Mouse (Mus musculus): ENCODE measurements at regions not wholly inside any gene's neighbourhood (a gene's known extent, or its start where the extent isn't known, plus 50 kb on each side); places are given as distances from the start of the nearest gene placed in this dataset.
A peak's percentile ranks its signal among the peaks of the same experiment; 100 is the strongest.

DNA sequence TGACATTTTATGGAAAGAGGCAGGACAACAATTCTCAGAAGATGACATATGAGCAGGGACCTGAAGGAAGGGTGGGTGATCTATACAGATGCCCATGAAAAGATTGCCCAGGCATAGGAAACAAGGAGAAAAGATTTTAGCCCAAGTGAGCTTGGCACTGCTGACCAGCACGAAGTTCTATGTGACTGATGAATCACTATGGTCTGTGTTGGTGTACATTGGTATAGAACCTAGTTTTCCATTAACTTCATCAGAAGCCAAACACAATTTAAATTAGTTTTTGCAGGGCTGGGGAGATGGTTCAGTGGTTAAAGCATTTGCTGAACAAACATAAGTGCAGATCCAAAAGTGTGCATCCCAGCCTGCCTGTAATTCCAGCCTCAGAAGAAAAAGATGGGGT, 847.2 kb downstream of the Diaph3 start:
- no peak for TF ChIP-seq CTCF (IDR thresholded peaks at IDR 0.05)
- Histone ChIP-seq H3K27ac (no peak overlapping the region), H3K4me3 (no peak overlapping the region)
- no peak for DNase-seq (ENCODE audit: extremely low spot score in 1 of 2, low spot score in 2 of 2)
- intact Hi-C loops (cut with DNase I) = no loop called here

DNA sequence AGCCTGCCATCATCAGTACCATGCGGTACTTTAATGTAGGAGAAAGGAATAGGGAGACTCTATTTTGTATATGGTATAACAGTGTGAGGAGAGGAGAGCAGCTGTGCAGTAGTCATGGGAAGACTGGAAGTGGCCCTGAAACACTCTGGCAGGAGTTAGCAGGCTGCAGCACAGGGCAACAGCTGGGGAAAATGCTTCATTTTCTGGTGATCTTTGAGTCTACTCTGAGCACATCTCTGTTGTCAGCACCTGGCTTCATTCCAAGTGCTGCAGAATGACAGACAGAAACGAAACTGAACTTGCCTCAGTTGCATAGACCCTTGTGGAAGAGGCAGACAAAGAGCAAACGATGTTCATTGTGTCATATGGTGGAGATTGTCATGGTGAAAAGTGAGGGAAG, 847.7 kb downstream of the Diaph3 start:
- H3K27ac ChIP-seq = no peak overlapping the region
- no peak overlapping the region for H3K4me3 ChIP-seq
- intact Hi-C loops (cut with DNase I) = no loop called here
- no peak for TF ChIP-seq CTCF (IDR thresholded peaks at IDR 0.05)
- DNase-seq (ENCODE audit: extremely low spot score in 1 of 2, low spot score in 2 of 2) = no peak

DNA sequence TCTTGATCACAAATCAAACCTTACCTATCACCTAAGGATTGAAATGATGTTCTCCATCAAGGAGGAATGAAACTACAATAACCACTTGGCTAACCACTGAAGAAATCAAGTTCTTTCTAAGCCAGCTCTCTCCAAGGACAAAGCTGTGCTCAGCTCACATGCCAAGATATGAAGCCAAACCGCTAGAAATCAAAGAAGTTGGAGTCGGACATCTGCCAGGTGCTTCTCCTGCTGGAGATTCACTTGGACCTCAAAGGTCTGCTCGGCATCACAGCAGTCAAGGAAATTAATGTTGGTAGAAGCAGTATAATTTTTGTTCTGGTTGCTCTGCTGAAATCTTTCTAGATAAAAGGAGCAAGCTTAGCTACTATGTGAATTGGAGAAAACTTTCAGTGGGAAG, 850.5 kb downstream of the Diaph3 start:
- intact Hi-C loops (cut with DNase I) = no loop called here
- Histone ChIP-seq H3K27ac (no peak overlapping the region), H3K4me3 (no peak overlapping the region)
- no peak for TF ChIP-seq CTCF (IDR thresholded peaks at IDR 0.05)
- DNase-seq (ENCODE audit: extremely low spot score in 1 of 2, low spot score in 2 of 2) = no peak

DNA sequence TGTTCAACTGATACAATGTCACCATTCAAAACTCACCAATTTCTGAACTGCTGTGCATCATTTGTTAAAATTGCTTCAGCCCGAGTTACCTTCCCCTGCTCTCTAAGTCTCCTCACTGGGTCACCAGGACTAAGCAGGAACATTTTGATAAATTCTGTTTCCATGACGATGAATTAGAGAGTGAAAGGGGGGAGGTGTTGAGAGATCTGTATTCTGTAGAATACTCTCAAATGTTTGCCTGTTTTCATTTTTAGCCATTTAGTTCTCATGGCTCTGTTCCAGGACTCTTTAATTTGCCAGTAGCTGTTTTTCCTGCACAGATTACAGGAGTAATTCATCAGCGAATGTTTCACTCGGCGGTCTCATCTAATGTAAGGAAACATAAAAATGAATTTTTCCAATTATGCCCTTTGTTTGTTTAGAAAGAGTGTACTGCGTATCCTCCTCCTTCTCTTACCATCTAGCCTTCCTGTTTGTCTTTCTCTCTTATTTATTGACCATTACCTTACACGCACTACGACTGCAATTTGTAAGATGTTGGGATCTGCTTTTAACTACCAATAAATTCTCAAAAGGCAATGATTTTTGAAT, 879.3 kb downstream of the Diaph3 start:
- Histone ChIP-seq H3K27ac (no peak overlapping the region), H3K4me3 (no peak overlapping the region)
- intact Hi-C loops (cut with DNase I) = no loop called here
- DNase-seq (ENCODE audit: extremely low spot score in 1 of 2, low spot score in 2 of 2) = no peak
- TF ChIP-seq CTCF (IDR thresholded peaks at IDR 0.05) = no peak

DNA sequence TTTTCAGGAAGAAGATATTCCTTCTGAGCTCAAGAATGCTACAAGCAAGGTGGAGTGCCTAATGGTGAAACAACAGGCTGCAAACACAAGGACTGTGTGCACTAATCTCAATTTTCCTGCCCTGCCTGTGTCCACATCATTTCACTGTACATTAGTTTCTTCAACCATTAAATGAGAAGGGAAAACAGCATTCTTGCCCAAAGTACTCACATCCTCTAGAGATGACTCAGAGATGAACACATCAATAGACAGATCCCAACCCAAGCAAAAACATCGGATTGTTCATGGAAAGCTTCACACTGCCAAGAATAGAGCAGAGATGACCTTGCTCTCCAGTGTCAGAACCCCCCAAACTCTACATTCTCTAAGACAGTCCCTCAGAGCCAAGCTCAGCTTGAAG, 886.8 kb downstream of the Diaph3 start:
- intact Hi-C loops (cut with DNase I) = no loop called here

DNA sequence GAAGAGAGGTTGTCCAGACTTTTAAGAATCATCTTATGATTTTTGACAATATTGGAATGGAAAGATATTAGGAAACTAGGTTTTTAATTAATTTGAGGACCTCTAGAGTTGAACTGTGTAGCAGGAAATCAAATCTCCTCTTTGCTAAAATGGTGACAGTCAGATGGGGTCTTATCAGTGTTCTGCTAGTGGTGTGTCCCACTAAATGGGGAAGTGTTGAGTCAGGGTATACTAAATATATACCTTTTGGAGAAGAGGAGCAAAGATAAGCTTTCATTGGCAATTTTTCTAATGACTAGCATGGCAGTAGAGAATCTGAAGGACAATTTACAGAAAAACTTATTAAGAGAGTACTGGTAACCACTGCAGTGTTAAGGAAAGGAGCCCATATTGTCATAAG, 889.4 kb downstream of the Diaph3 start:
- Histone ChIP-seq H3K4me3 (no peak overlapping the region), H3K27ac (no peak overlapping the region)
- TF ChIP-seq CTCF (IDR thresholded peaks at IDR 0.05) = no peak
- intact Hi-C loops (cut with DNase I) = no loop called here
- no peak for DNase-seq (ENCODE audit: extremely low spot score in 1 of 2, low spot score in 2 of 2)

More for the DNA sequence above, 886.8 kb downstream of the Diaph3 start:
- no peak for TF ChIP-seq CTCF (IDR thresholded peaks at IDR 0.05)
- DNase-seq (ENCODE audit: extremely low spot score in 1 of 2, low spot score in 2 of 2) = no peak
- Histone ChIP-seq H3K4me3 (no peak overlapping the region), H3K27ac (no peak overlapping the region)

DNA sequence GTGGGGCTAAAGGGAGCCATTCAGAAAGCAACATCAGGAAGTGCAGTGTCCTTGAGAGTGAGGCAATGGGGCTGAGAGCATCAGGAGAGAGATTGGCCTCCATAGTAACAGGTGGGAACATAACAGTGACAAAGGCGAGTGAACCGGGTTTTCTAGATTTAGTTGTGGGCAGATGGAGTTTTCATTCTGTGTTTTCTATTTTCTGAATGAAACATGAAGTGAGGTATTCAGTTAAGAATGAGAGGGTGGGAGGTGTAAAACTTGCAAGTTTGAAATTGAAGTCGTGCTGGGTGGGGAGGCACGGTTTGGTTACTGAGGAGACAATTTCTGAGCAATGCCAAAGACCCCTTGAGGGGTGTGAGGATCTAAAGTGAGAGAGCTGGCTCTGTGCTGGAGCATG, 893.3 kb downstream of the Diaph3 start:
- intact Hi-C loops (cut with DNase I) = loop anchor here (1.0 to 10.0 kb wide), 4 partner anchors 76 to 377 kb away; no protein-coding TSS in a partner anchor
- DNase-seq (ENCODE audit: extremely low spot score in 1 of 2, low spot score in 2 of 2) = peak in 1 of 2 experiments; percentile 22
- no peak for TF ChIP-seq CTCF (IDR thresholded peaks at IDR 0.05)
- Histone ChIP-seq H3K4me3 (no peak overlapping the region), H3K27ac (no peak overlapping the region)

DNA sequence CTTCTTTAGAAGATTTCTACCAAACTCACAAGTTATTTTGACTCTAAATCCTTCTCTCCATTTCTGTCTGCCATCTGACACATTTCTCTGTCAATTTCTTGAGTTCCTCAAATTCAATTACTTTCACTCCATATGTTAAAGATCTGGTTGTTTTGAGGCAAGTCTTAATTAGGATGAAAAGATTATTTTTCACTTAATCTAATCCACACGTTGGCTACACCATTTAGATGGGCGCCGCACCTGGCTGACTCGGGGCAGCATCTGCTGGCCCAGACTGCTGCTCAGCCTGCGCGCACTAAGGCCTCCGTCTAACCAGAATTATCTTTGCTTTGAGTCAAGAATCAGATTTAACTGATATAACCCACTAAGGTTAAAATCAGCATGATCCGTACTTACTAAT, 894.3 kb downstream of the Diaph3 start:
- TF ChIP-seq CTCF (IDR thresholded peaks at IDR 0.05) = no peak
- no peak overlapping the region for H3K27ac ChIP-seq
- no peak overlapping the region for H3K4me3 ChIP-seq
- intact Hi-C loops (cut with DNase I) = loop anchor here (1.0 to 10.0 kb wide), 4 partner anchors 75 to 378 kb away; no protein-coding TSS in a partner anchor
- DNase-seq (ENCODE audit: extremely low spot score in 1 of 2, low spot score in 2 of 2) = no peak

DNA sequence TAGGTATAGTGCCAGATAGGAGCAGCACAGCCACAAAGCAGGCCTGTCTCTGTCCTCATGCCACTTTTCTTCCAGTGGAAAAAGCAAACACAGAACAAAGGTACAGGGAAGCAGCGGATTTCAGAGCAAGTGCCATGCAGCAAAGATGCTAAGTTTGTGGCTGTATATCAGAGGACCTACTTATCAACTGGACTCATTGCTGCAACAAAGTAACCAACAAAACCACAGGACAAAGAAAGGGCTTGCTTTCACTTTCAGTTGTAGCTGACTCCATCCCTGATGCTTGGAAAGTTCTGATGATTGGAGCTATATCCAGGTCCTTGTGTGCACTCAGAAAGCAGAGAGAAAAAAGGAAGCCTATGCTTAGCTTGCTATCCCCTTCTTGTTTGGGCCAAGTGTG, 897.4 kb downstream of the Diaph3 start:
- Histone ChIP-seq H3K4me3 (no peak overlapping the region), H3K27ac (no peak overlapping the region)
- DNase-seq (ENCODE audit: extremely low spot score in 1 of 2, low spot score in 2 of 2) = no peak
- intact Hi-C loops (cut with DNase I) = loop anchor here (10.0 kb wide), 2 partner anchors 309 to 381 kb away; no protein-coding TSS in a partner anchor
- no peak for TF ChIP-seq CTCF (IDR thresholded peaks at IDR 0.05)

DNA sequence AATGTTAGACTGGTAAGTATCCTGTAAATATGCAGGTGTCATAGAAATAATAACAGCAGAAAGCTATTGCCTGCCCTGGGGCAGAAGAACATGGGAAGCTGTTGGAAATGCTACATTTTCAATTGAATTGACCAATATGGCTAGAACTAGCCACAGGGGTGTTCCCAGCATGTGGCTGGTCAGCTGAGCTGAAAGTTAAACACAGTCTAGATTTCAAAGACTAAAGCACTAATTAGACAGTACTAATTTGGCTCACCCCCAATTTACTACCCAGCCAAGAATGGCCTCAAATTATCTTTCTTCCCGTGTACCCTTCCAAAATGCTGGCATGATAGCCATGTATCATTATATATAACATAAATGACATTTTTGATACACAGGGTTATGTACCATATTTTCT, 898.2 kb downstream of the Diaph3 start:
- DNase-seq (ENCODE audit: extremely low spot score in 1 of 2, low spot score in 2 of 2) = no peak
- H3K4me3 ChIP-seq = no peak overlapping the region
- no peak overlapping the region for H3K27ac ChIP-seq
- no peak for TF ChIP-seq CTCF (IDR thresholded peaks at IDR 0.05)
- intact Hi-C loops (cut with DNase I) = loop anchor here (10.0 kb wide), 2 partner anchors 308 to 382 kb away; no protein-coding TSS in a partner anchor

DNA sequence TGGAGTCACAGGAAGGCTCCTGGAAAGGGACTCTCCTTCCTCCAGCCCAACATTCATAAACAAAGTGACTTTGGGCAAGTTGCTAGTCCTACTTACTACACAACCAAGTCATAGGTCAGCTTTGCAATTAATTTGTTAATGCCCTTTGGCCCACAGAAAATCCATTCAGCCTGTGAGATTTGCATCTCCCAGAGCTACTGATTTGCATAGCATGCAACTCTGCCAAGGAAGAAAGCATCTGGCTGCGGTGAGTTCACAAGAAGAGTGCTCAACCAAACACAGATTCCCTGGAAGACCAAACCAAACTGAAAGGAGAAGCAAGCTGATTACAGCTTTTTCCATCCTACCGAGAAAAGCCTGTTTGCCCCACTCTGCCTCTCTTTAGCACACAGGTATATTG, 901.9 kb downstream of the Diaph3 start:
- no peak for DNase-seq (ENCODE audit: extremely low spot score in 1 of 2, low spot score in 2 of 2)
- no peak overlapping the region for H3K27ac ChIP-seq
- intact Hi-C loops (cut with DNase I) = no loop called here

DNA sequence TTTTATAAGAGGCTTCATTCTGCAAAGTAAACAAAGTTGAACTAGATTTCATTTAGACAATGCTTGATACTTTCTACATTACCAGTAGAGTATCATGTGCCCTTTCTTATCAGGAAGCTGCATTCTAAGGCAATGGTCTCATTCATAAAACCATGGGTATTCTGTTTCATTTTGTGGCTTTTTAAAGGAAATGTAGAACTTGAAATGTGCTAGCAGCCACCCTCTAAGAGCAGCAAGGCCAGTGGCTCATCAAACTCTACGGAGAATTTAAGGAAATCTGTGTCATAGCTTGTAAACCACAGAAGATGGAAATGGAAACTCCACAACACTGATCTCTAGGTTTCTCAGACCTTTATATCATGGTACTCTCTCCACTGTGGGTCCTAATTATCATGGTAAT, 907.7 kb downstream of the Diaph3 start:
- intact Hi-C loops (cut with DNase I) = no loop called here
- no peak for DNase-seq (ENCODE audit: extremely low spot score in 1 of 2, low spot score in 2 of 2)
- H3K27ac ChIP-seq = no peak overlapping the region
- no peak for TF ChIP-seq CTCF (IDR thresholded peaks at IDR 0.05)
- no peak overlapping the region for H3K4me3 ChIP-seq

More for the DNA sequence above, 901.9 kb downstream of the Diaph3 start:
- no peak overlapping the region for H3K4me3 ChIP-seq
- no peak for TF ChIP-seq CTCF (IDR thresholded peaks at IDR 0.05)

DNA sequence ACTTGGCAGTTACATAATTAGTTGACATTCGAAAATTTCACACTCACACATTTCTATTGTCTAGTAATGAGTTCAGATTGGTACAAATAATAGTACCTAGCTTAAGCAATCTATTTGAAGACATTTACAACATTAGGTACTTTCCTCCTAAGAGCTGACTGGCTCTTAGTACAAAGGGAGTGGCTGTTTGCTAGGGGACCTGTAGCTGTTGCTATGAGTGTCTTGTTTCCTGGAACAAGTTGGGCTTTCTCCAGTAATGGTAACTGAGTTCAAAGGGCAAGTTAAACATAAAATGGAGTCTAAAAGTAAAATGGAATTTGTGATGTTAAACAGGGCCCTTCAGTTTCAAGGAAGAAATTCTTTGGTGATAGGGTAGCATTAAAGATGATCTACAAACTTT, 910.4 kb downstream of the Diaph3 start:
- DNase-seq (ENCODE audit: extremely low spot score in 1 of 2, low spot score in 2 of 2) = no peak
- no peak overlapping the region for H3K4me3 ChIP-seq
- TF ChIP-seq CTCF (IDR thresholded peaks at IDR 0.05) = no peak
- intact Hi-C loops (cut with DNase I) = no loop called here
- H3K27ac ChIP-seq = no peak overlapping the region
